Mouse (Mus musculus) neural tube, embryonic 13.5 days (tissue): Measurements from ENCODE around the gene Stk33. TPM values are rescaled to one million over a fixed set of nuclear protein-coding genes. Genes with fewer than 3 reads are reported as not detected.

ENCODE experiments used
- ATAC-seq: fragments of 200-750 bp; cut with Nextera tagmentation; 2 replicates; pipeline ENCODE4 v1.8.0; 2017; ENCODE audit warnings: low read depth, mild to moderate bottlenecking, moderate TSS enrichment, moderate library complexity
- H3K27ac ChIP-seq: fragments of 300-500 bp; sonication (generic); replicated peaks from 2 replicates; pipeline ENCODE4 v1.5.1; 2015; ENCODE audit warnings: moderate library complexity, mild to moderate bottlenecking, inconsistent platforms
- H3K27me3 ChIP-seq: fragments of 300-500 bp; sonication (generic); 2 replicates; pipeline ENCODE4 v1.6.1; 2015; ENCODE audit warnings: mild to moderate bottlenecking, inconsistent platforms
- H3K36me3 ChIP-seq: fragments of 300-500 bp; sonication (generic); 2 replicates; pipeline ENCODE4 v1.6.1; 2015; ENCODE audit warnings: mild to moderate bottlenecking, inconsistent platforms
- H3K4me1 ChIP-seq: fragments of 300-500 bp; sonication (generic); replicated peaks from 2 replicates; pipeline ENCODE4 v1.6.1; 2015; ENCODE audit warnings: inconsistent platforms
- H3K4me2 ChIP-seq: fragments of 300-500 bp; sonication (generic); 2 replicates; pipeline ENCODE4 v1.6.1; 2015; ENCODE audit warnings: inconsistent platforms, mild to moderate bottlenecking, moderate library complexity
- H3K4me3 ChIP-seq: fragments of 300-500 bp; sonication (generic); 2 replicates; pipeline ENCODE4 v1.5.1; 2015; ENCODE audit warnings: mild to moderate bottlenecking, inconsistent platforms
- H3K9ac ChIP-seq: fragments of 300-500 bp; sonication (generic); 2 replicates; pipeline ENCODE4 v1.6.1; 2015; ENCODE audit warnings: moderate library complexity, mild to moderate bottlenecking, inconsistent platforms
- H3K9me3 ChIP-seq: fragments of 300-500 bp; sonication (generic); 2 replicates; pipeline ENCODE4 v1.6.1; 2016; ENCODE audit warnings: inconsistent platforms
- WGBS: fragments of 180-500 bp; shearing (Covaris S2); methylation state at CpG from one replicate; pipeline ENCODE4 v1.1.7; 2015; 5-methylcytosine and 5-hydroxymethylcytosine counted together
- polyA plus RNA-seq: library from polyadenylated mRNA; unstranded; fragments of >200 nt; fragmentation: Nextera tagmentation; extraction: Ambion mirVana; gene quantifications from 2 replicates; pipeline ENCODE4 v1.2.1, GENCODE M21; 2015

Stk33 gene
- polyA plus RNA-seq, 1 experiment from 2014 or later, result 4.2 TPM

GRCm38 (mm10) chr7:109275151-109275550, 163.7 kb downstream of the Stk33 start:
- H3K27me3 ChIP-seq, result no peaks in the 10 kb centered on the region; the same call in 1 of the 2 replicates
- H3K4me3 ChIP-seq, result no peak overlapping the region
- H3K9me3 ChIP-seq, result no peaks in the 10 kb centered on the region
- H3K4me1 ChIP-seq, result peaks cover 15% of the 10 kb centered on the region
- H3K4me2 ChIP-seq, result no peak overlapping the region
- H3K27ac ChIP-seq, result no peak overlapping the region
- no peak overlapping the region for H3K9ac ChIP-seq
- ATAC-seq, result no peak
- 83% methylated on average over 3 of the region's 3 CpGs for WGBS
- H3K36me3 ChIP-seq, result no peaks in the 10 kb centered on the region

- no peak for ATAC-seq
- peaks cover 20% of the 10 kb centered on the region for H3K4me1 ChIP-seq
- H3K4me2 ChIP-seq, result no peak overlapping the region
Measured at GRCm38 (mm10) chr7:109274289-109274688, 164.6 kb downstream of the Stk33 start.

GRCm38 (mm10) chr7:109269046-109269445, 169.8 kb downstream of the Stk33 start:
- 42% methylated on average over 4 of the region's 4 CpGs for WGBS
- no peaks in the 10 kb centered on the region for H3K9me3 ChIP-seq
- no peak overlapping the region for H3K4me3 ChIP-seq
- peak; percentile 62 for ATAC-seq
- no peaks in the 10 kb centered on the region; the same call in none of the 2 replicates for H3K27me3 ChIP-seq
- no peak overlapping the region for H3K4me2 ChIP-seq
- H3K36me3 ChIP-seq, result no peaks in the 10 kb centered on the region
- no peak overlapping the region for H3K27ac ChIP-seq
- no peak overlapping the region for H3K9ac ChIP-seq
- H3K4me1 ChIP-seq, result peaks cover 10% of the 10 kb centered on the region

More at GRCm38 (mm10) chr7:109274289-109274688, 164.6 kb downstream of the Stk33 start:
- H3K36me3 ChIP-seq, result no peaks in the 10 kb centered on the region
- 69% methylated on average over 3 of the region's 3 CpGs for WGBS
- no peaks in the 10 kb centered on the region; the same call in 1 of the 2 replicates for H3K27me3 ChIP-seq
- H3K9me3 ChIP-seq, result no peaks in the 10 kb centered on the region
- no peak overlapping the region for H3K9ac ChIP-seq
- no peak overlapping the region for H3K4me3 ChIP-seq
- H3K27ac ChIP-seq, result no peak overlapping the region

- H3K9me3 ChIP-seq, result no peaks in the 10 kb centered on the region
- H3K9ac ChIP-seq, result no peak overlapping the region
- whole genome bisulfite sequencing, result 52% methylated on average over 4 of the region's 4 CpGs
- no peak overlapping the region for H3K4me3 ChIP-seq
- H3K36me3 ChIP-seq, result no peaks in the 10 kb centered on the region
- ATAC-seq, result 0 out of 2 replicates have a peak, but pooled peaks have one; percentile 12
- H3K27ac ChIP-seq, result no peak overlapping the region
- H3K4me2 ChIP-seq, result no peak overlapping the region
- H3K27me3 ChIP-seq, result no peaks in the 10 kb centered on the region; the same call in none of the 2 replicates
- H3K4me1 ChIP-seq, result peaks cover 10% of the 10 kb centered on the region
Measured at GRCm38 (mm10) chr7:109267370-109267769, 171.5 kb downstream of the Stk33 start.

- Histone ChIP-seq H3K9ac (no peak overlapping the region), H3K4me2 (no peak overlapping the region), H3K36me3 (no peaks in the 10 kb centered on the region), H3K9me3 (no peaks in the 10 kb centered on the region), H3K4me3 (no peak overlapping the region), H3K27me3 (no peaks in the 10 kb centered on the region; the same call in 1 of the 2 replicates), H3K4me1 (peaks cover 10% of the 10 kb centered on the region), H3K27ac (no peak overlapping the region)
- ATAC-seq, result no peak
- 38% methylated on average over 1 of the region's 1 CpGs for WGBS
Measured at GRCm38 (mm10) chr7:109266181-109266580, 172.7 kb downstream of the Stk33 start.

- H3K9ac ChIP-seq, result no peak overlapping the region
- no peaks in the 10 kb centered on the region for H3K36me3 ChIP-seq
- H3K4me3 ChIP-seq, result no peak overlapping the region
- peaks cover 10% of the 10 kb centered on the region for H3K4me1 ChIP-seq
- H3K27me3 ChIP-seq, result no peaks in the 10 kb centered on the region; the same call in 1 of the 2 replicates
- H3K27ac ChIP-seq, result no peak overlapping the region
- no peak for ATAC-seq
- H3K9me3 ChIP-seq, result no peaks in the 10 kb centered on the region
- WGBS, result 84% methylated on average over 5 of the region's 5 CpGs
- H3K4me2 ChIP-seq, result no peak overlapping the region
Measured at GRCm38 (mm10) chr7:109265606-109266005, 173.3 kb downstream of the Stk33 start.

- peaks cover 25% of the 10 kb centered on the region for H3K4me1 ChIP-seq
- H3K27ac ChIP-seq, result no peak overlapping the region
- no peaks in the 10 kb centered on the region for H3K36me3 ChIP-seq
- peak overlapping the region; percentile 31 for H3K4me2 ChIP-seq
- no peaks in the 10 kb centered on the region for H3K9me3 ChIP-seq
- peak; percentile 48; the same call in 1 of the 2 replicates for ATAC-seq
- 18% methylated on average over 28 of the region's 28 CpGs for WGBS
- no peak overlapping the region for H3K9ac ChIP-seq
- H3K4me3 ChIP-seq, result no peak overlapping the region
- peaks cover 24% of the 10 kb centered on the region; the same call in 1 of the 2 replicates for H3K27me3 ChIP-seq
Measured at GRCm38 (mm10) chr7:109255506-109256352, 183.2 kb downstream of the Stk33 start.

GRCm38 (mm10) chr7:109251418-109251817, 187.5 kb downstream of the Stk33 start:
- peak; percentile 49 for ATAC-seq
- Histone ChIP-seq H3K4me3 (no peak overlapping the region), H3K4me1 (peaks cover 31% of the 10 kb centered on the region), H3K9me3 (no peaks in the 10 kb centered on the region), H3K27me3 (peaks cover 31% of the 10 kb centered on the region), H3K27ac (no peak overlapping the region), H3K9ac (no peak overlapping the region), H3K36me3 (no peaks in the 10 kb centered on the region), H3K4me2 (no peak overlapping the region)
- WGBS, result 42% methylated on average over 3 of the region's 3 CpGs

- H3K4me3 ChIP-seq, result no peak overlapping the region
- ATAC-seq, result no peak
- H3K9me3 ChIP-seq, result no peaks in the 10 kb centered on the region
- H3K27ac ChIP-seq, result no peak overlapping the region
- no peaks in the 10 kb centered on the region for H3K36me3 ChIP-seq
- no peak overlapping the region for H3K4me2 ChIP-seq
- peaks cover 16% of the 10 kb centered on the region for H3K4me1 ChIP-seq
- H3K27me3 ChIP-seq, result peaks cover 23% of the 10 kb centered on the region
- H3K9ac ChIP-seq, result no peak overlapping the region
- 96% methylated on average over 10 of the region's 10 CpGs for WGBS
Measured at GRCm38 (mm10) chr7:109244776-109245175, 194.1 kb downstream of the Stk33 start.

- ATAC-seq, result peak; percentile 22; the same call in 1 of the 2 replicates
- H3K27me3 ChIP-seq, result peaks cover 14% of the 10 kb centered on the region
- peaks cover 16% of the 10 kb centered on the region for H3K4me1 ChIP-seq
- H3K4me3 ChIP-seq, result no peak overlapping the region
- H3K27ac ChIP-seq, result no peak overlapping the region
- no peaks in the 10 kb centered on the region for H3K9me3 ChIP-seq
- H3K36me3 ChIP-seq, result no peaks in the 10 kb centered on the region
- H3K4me2 ChIP-seq, result no peak overlapping the region
- 11% methylated on average over 19 of the region's 19 CpGs for WGBS
- no peak overlapping the region for H3K9ac ChIP-seq
Measured at GRCm38 (mm10) chr7:109241313-109241712, 197.6 kb downstream of the Stk33 start.

- H3K27me3 ChIP-seq, result peaks cover 17% of the 10 kb centered on the region
- H3K4me2 ChIP-seq, result no peak overlapping the region
- H3K9me3 ChIP-seq, result no peaks in the 10 kb centered on the region
- peaks cover 16% of the 10 kb centered on the region for H3K4me1 ChIP-seq
- H3K4me3 ChIP-seq, result no peak overlapping the region
- 58% methylated on average over 1 of the region's 1 CpGs for WGBS
- H3K36me3 ChIP-seq, result no peaks in the 10 kb centered on the region
- ATAC-seq, result no peak
- no peak overlapping the region for H3K27ac ChIP-seq
- no peak overlapping the region for H3K9ac ChIP-seq
Measured at GRCm38 (mm10) chr7:109239346-109239745, 199.5 kb downstream of the Stk33 start.

GRCm38 (mm10) chr7:109238724-109239123, 200.2 kb downstream of the Stk33 start:
- peaks cover 16% of the 10 kb centered on the region for H3K4me1 ChIP-seq
- ATAC-seq, result no peak
- no peak overlapping the region for H3K4me2 ChIP-seq
- H3K36me3 ChIP-seq, result no peaks in the 10 kb centered on the region
- 81% methylated on average over 10 of the region's 10 CpGs for WGBS
- H3K4me3 ChIP-seq, result no peak overlapping the region
- H3K9ac ChIP-seq, result no peak overlapping the region
- H3K27ac ChIP-seq, result no peak overlapping the region
- peaks cover 17% of the 10 kb centered on the region for H3K27me3 ChIP-seq
- H3K9me3 ChIP-seq, result no peaks in the 10 kb centered on the region
